Mouse (Mus musculus) leukemia stem cell, adult 10-12 weeks (primary cell): ENCODE data around the gene Frmd4b. TPM values are rescaled to one million over a fixed set of nuclear protein-coding genes. Genes with fewer than 3 reads are reported as not detected.

Experiments used
- polyA plus RNA-seq: library from polyadenylated mRNA; stranded (reverse); fragments of >175 nt; gene quantifications from 2 replicates; pipeline ENCODE4 v1.2.3, GENCODE M21; 2012; ENCODE audit warnings: low replicate concordance

The Frmd4b gene
- 1.2 and 3.1 TPM in 2 replicates for polyA plus RNA-seq

DNA sequence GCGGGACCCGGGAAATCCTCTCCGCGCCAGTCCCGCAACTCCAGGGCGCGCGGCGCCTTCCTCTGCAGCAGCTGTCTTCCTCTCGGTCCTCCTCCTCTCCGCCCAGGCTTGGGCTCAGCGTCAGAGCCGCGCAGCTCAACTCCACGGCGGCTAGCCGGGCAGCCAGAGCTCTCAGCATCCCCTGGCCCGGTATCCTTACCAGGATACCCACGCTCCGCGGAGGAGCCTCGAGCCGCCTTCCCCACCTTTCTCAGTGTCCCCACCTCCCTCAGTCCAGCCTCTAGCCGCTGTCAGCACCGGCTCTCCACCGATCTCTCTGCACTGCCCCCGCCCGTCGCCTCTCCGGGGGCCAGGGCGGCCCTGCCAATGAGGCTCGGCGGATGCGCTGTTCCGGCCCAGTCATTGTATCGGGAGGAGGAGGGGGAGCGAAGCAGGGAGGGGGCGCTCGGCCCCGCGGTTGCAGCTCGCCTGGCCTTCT, at the start of gene Frmd4b:
Gene Frmd4b, minus strand, starts transcription at position 276 of the 478 bp plus-strand sequence.

GRCm38 (mm10) chr6:97252711-97253221, 364.6 kb downstream of the Frmd4b start, which contains the start of gene Lmod3:
Gene Lmod3 (minus strand): TSS chr6:97252759.

Other genes with a start within 250 kb of the Frmd4b start
- 0.14 and 0.18 TPM in 2 replicates for gene Mitf, start 189.5 kb upstream of the Frmd4b start, polyA plus RNA-seq